Mouse (Mus musculus) testis, postnatal 10 days (tissue): ENCODE data around the gene Apex2.
A peak's percentile ranks its signal among the peaks of the same experiment; 100 is the strongest.
"Not testable (repeated sequence)": the region's sequence is repeated elsewhere in the genome, so short reads cannot be mapped to it uniquely, and the experiment has no call there.

ENCODE experiments used
- DNase-seq: peaks from one replicate; pipeline ENCODE4 v3.0.0; 2021; ENCODE audit warnings: low spot score

Gene Apex2

DNA sequence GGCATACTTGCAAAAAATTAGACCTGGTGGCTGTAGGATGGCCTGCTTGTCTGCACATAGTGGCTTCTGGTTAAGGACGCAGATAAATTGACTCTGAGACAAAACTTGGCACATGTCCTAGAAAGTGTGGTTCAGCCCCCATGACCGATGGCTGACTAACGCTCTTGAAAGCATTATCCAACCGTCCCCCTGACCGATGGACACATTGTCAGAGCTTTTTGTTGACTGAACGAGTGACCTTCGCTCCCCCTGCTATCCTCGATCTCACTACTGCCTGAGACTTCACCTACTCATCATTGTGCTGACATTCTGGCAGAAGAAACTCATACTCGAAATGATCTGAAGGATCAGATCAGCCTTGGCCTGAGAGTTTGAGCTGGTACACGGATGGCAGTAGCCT is 101.9 kb downstream of the Apex2 start:
- DNase-seq, result not testable (repeated sequence)

DNA sequence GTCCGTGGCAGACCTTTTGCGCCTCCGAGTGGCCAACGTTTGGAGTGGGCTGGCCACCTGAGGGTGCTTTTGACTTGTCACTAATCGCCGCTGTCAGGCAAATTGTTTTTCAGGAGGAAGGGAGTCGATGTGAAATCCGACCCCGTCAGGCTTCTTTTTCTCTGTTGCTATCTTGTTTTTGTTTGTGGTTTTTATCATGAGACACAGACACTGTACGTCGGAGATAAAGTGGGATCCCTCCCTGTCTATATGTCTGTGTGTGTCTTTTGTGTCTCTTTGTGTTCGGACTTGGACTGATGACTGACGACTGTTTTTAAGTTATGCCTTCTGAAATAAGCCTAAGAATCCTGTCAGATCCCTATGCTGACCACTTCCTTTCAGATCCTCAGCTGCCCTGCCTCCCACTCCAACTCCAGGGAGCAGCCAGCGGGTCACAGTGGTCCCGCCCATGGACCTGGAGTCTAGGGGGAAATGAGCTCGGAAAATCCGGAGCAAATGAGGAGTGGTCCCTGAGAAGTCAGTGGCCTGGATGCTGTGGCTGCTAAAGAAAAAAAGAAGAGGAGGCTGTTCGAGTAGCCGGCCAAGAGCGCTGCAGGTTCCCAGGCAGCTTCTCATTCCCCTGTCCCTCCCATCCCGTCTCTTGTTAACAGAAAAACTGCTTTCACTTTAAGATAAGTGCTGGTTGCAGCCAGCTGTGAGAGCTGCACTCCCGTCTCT is 103.2 kb downstream of the Apex2 start:
- peak; percentile 38 for DNase-seq

DNA sequence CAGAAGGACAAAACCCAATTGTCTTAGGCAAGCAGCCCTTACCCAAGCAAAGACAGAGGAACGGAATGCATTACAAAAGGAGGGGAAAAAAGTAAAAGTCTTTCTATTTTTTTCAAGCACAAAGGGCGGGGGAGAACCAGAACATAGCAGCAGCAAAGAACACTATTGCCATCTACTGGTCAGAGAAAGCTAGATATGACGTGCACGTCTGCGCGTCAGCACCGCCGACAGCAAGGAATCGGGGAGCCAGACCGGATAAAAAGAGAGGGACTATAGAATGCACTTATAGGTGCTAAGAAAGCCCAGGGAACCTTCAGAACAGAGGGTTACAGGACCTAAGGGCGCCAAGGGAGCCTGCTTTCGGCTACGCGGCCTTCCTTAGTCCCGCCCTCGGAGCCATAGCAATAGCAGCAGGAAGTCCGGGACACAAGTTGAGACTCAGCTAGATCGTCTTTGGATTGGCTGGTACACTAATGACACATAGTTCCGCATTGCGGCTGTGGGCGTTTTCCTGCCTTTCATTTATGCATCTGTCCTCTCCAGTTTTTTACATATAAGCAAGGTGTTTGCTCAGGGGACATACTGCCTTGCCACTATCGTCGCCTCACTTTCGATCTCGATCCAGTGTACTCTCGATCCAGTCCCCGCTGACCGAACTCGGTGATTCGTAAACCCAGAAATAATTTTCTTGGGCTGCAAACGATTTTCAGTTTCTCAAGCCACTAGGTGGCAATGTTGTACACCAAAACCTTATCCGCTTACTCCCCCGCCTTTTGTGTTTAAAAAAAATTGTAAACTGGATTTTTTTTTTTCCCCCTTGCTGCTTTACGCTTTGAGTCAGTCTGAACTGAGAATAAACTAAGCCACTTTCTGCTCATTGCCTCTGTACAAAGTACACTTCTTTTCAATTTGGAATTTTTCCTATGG is 111.6 kb downstream of the Apex2 start:
- peak; percentile 78 for DNase-seq

DNA sequence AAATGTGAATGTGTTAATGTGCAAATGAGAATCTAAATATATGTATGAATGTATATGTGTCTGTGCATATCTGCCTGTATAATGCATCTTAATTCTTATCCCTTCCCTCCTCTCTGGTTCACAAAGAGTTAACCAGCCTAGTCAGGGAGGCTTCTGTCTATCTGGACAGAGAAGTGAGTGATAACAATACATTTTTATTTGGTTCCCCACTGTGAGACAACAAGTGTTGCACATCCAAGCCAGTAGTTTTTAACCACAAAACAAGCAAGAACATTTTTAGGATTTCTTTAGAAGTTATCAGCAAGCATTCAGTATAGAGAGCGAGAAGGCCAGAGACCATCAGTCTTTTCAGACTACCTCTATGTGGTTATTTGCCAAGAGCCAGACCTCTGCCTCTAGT is 118.3 kb downstream of the Apex2 start:
- no peak for DNase-seq
